Mouse (Mus musculus): ENCODE measurements around the gene Havcr1. TPM values are rescaled to one million over a fixed set of nuclear protein-coding genes. Genes with fewer than 3 reads are reported as not detected.
"Not testable (repeated sequence)": the region's sequence is repeated elsewhere in the genome, so short reads cannot be mapped to it uniquely, and the experiment has no call there.

Gene Havcr1
- not detected in 2 replicates for polyA plus RNA-seq (2016; fragmentation: Nextera tagmentation; extraction: Ambion mirVana)

GRCm38 (mm10) chr11:46735076-46735475, at the start of gene Havcr1:
Havcr1 (plus strand) TSS chr11:46735080.
- not testable (repeated sequence) for H3K27me3 ChIP-seq (replicated peaks; ENCODE audit: low read depth, poor library complexity, severe bottlenecking); DNase-seq (ENCODE audit: low spot score); H3K4me1 ChIP-seq; H3K27ac ChIP-seq (replicated peaks); H3K9me3 ChIP-seq; H3K36me3 ChIP-seq (replicated peaks); H3K4me3 ChIP-seq
- 93% methylated on average over 1 of the region's 1 CpGs for WGBS

- Histone ChIP-seq H3K4me3 (no peak overlapping the region), H3K9me3 (no peaks in the 10 kb centered on the region), H3K36me3 (replicated peaks) (no peaks in the 10 kb centered on the region), H3K4me1 (no peaks in the 10 kb centered on the region), H3K27me3 (replicated peaks; ENCODE audit: low read depth, poor library complexity, severe bottlenecking) (no peaks in the 10 kb centered on the region), H3K27ac (replicated peaks) (no peak overlapping the region)
- DNase-seq (ENCODE audit: low spot score): no peak
- 94% methylated on average over 2 of the region's 2 CpGs for WGBS
These were observed 44.7 kb upstream of the Havcr1 start for GRCm38 (mm10) chr11:46690136-46690535.

- not testable (repeated sequence) for H3K27ac ChIP-seq (replicated peaks); H3K9me3 ChIP-seq; H3K4me3 ChIP-seq; H3K27me3 ChIP-seq (replicated peaks; ENCODE audit: low read depth, poor library complexity, severe bottlenecking); H3K4me1 ChIP-seq; DNase-seq (ENCODE audit: low spot score); H3K36me3 ChIP-seq (replicated peaks)
- 86% methylated on average over 2 of the region's 2 CpGs for WGBS
These were observed 39.0 kb upstream of the Havcr1 start for GRCm38 (mm10) chr11:46695849-46696248.

GRCm38 (mm10) chr11:46697433-46698277, 37.2 kb upstream of the Havcr1 start:
- no peak overlapping the region for H3K4me3 ChIP-seq
- WGBS: 82% methylated on average over 5 of the region's 5 CpGs
- no peaks in the 10 kb centered on the region for H3K27me3 ChIP-seq (replicated peaks; ENCODE audit: low read depth, poor library complexity, severe bottlenecking)
- H3K9me3 ChIP-seq: 0 out of 2 replicates have a peak, but pooled peaks cover 2% of the 10 kb centered on the region
- no peak for DNase-seq (ENCODE audit: low spot score)
- no peak overlapping the region for H3K27ac ChIP-seq (replicated peaks)
- H3K36me3 ChIP-seq (replicated peaks): no peaks in the 10 kb centered on the region
- H3K4me1 ChIP-seq: no peaks in the 10 kb centered on the region

- Histone ChIP-seq H3K27me3 (replicated peaks; ENCODE audit: low read depth, poor library complexity, severe bottlenecking) (no peaks in the 10 kb centered on the region), H3K9me3 (0 out of 2 replicates have a peak, but pooled peaks cover 2% of the 10 kb centered on the region), H3K4me1 (no peaks in the 10 kb centered on the region), H3K4me3 (no peak overlapping the region), H3K27ac (replicated peaks) (no peak overlapping the region), H3K36me3 (replicated peaks) (no peaks in the 10 kb centered on the region)
- 88% methylated on average over 6 of the region's 6 CpGs for WGBS
- no peak for DNase-seq (ENCODE audit: low spot score)
These were observed 36.6 kb upstream of the Havcr1 start for GRCm38 (mm10) chr11:46698278-46698655.

- no peaks in the 10 kb centered on the region for H3K27me3 ChIP-seq (replicated peaks; ENCODE audit: low read depth, poor library complexity, severe bottlenecking)
- H3K4me3 ChIP-seq: no peak overlapping the region
- WGBS: 85% methylated on average over 5 of the region's 5 CpGs
- no peaks in the 10 kb centered on the region for H3K36me3 ChIP-seq (replicated peaks)
- no peak overlapping the region for H3K27ac ChIP-seq (replicated peaks)
- H3K9me3 ChIP-seq: 0 out of 2 replicates have a peak, but pooled peaks cover 2% of the 10 kb centered on the region
- no peak for DNase-seq (ENCODE audit: low spot score)
- H3K4me1 ChIP-seq: no peaks in the 10 kb centered on the region
These were observed 36.0 kb upstream of the Havcr1 start for GRCm38 (mm10) chr11:46698830-46699229.

- DNase-seq (ENCODE audit: low spot score): no peak
- H3K27ac ChIP-seq (replicated peaks): no peak within 1 kb of the TSS
These were observed 28.1 kb upstream of the Havcr1 start, which contains the start of gene Timd2 for GRCm38 (mm10) chr11:46706664-46707356. Timd2 (minus strand) TSS chr11:46707061.

GRCm38 (mm10) chr11:46731541-46732070, 3.3 kb upstream of the Havcr1 start:
- H3K4me3 ChIP-seq: no peak overlapping the region
- 87% methylated on average over 11 of the region's 11 CpGs for WGBS

More at GRCm38 (mm10) chr11:46706664-46707356, 28.1 kb upstream of the Havcr1 start, which contains the start of gene Timd2:
- 79% methylated on average over 6 of the region's 6 CpGs for WGBS
- no peaks in the 10 kb centered on the region for H3K9me3 ChIP-seq
- H3K4me1 ChIP-seq: no peaks in the 10 kb centered on the region
- H3K36me3 ChIP-seq (replicated peaks): no peaks in the 10 kb centered on the region
- H3K4me3 ChIP-seq: no peak within 1 kb of the TSS
- H3K27me3 ChIP-seq (replicated peaks; ENCODE audit: low read depth, poor library complexity, severe bottlenecking): no peaks in the 10 kb centered on the region

GRCm38 (mm10) chr11:46733242-46733789, 1.6 kb upstream of the Havcr1 start:
- WGBS: 65% methylated on average over 6 of the region's 6 CpGs
- Histone ChIP-seq H3K4me3 (no peak overlapping the region), H3K9me3 (no peaks in the 10 kb centered on the region), H3K4me1 (no peaks in the 10 kb centered on the region), H3K36me3 (replicated peaks) (no peaks in the 10 kb centered on the region), H3K27ac (replicated peaks) (no peak overlapping the region), H3K27me3 (replicated peaks; ENCODE audit: low read depth, poor library complexity, severe bottlenecking) (no peaks in the 10 kb centered on the region)
- no peak for DNase-seq (ENCODE audit: low spot score)

More at GRCm38 (mm10) chr11:46731541-46732070, 3.3 kb upstream of the Havcr1 start:
- no peak for DNase-seq (ENCODE audit: low spot score)
- H3K9me3 ChIP-seq: no peaks in the 10 kb centered on the region
- no peaks in the 10 kb centered on the region for H3K27me3 ChIP-seq (replicated peaks; ENCODE audit: low read depth, poor library complexity, severe bottlenecking)
- H3K36me3 ChIP-seq (replicated peaks): no peaks in the 10 kb centered on the region
- H3K27ac ChIP-seq (replicated peaks): no peak overlapping the region
- no peaks in the 10 kb centered on the region for H3K4me1 ChIP-seq

- WGBS: 79% methylated on average over 1 of the region's 1 CpGs
- no peaks in the 10 kb centered on the region for H3K4me1 ChIP-seq
- no peaks in the 10 kb centered on the region for H3K36me3 ChIP-seq (replicated peaks)
- no peak overlapping the region for H3K4me3 ChIP-seq
- no peak for DNase-seq (ENCODE audit: low spot score)
- H3K27me3 ChIP-seq (replicated peaks; ENCODE audit: low read depth, poor library complexity, severe bottlenecking): no peaks in the 10 kb centered on the region
- no peaks in the 10 kb centered on the region for H3K9me3 ChIP-seq
- H3K27ac ChIP-seq (replicated peaks): no peak overlapping the region
These were observed 263 bp upstream of the Havcr1 start for GRCm38 (mm10) chr11:46734617-46735016.

- WGBS: 92% methylated on average over 4 of the region's 4 CpGs
- DNase-seq (ENCODE audit: low spot score): no peak
- Histone ChIP-seq H3K36me3 (replicated peaks) (no peaks in the 10 kb centered on the region), H3K27me3 (replicated peaks; ENCODE audit: low read depth, poor library complexity, severe bottlenecking) (no peaks in the 10 kb centered on the region), H3K9me3 (no peaks in the 10 kb centered on the region), H3K4me3 (no peak overlapping the region), H3K27ac (replicated peaks) (no peak overlapping the region), H3K4me1 (no peaks in the 10 kb centered on the region)
These were observed 4.6 kb downstream of the Havcr1 start for GRCm38 (mm10) chr11:46739501-46739900.

- H3K27me3 ChIP-seq (replicated peaks; ENCODE audit: low read depth, poor library complexity, severe bottlenecking): no peaks in the 10 kb centered on the region
- DNase-seq (ENCODE audit: low spot score): no peak
- H3K9me3 ChIP-seq: no peaks in the 10 kb centered on the region
- H3K36me3 ChIP-seq (replicated peaks): no peaks in the 10 kb centered on the region
- no peaks in the 10 kb centered on the region for H3K4me1 ChIP-seq
- WGBS: 89% methylated on average over 4 of the region's 4 CpGs
- no peak overlapping the region for H3K27ac ChIP-seq (replicated peaks)
- H3K4me3 ChIP-seq: no peak overlapping the region
These were observed 6.0 kb downstream of the Havcr1 start for GRCm38 (mm10) chr11:46740886-46741285.

Measured in embryonic facial prominence, embryonic 10.5 days (tissue).